Mouse (Mus musculus): Measurements from ENCODE around the gene Vegfd. TPM values are rescaled to one million over a fixed set of nuclear protein-coding genes. Genes with fewer than 3 reads are reported as not detected.

Gene Vegfd
- polyA plus RNA-seq, 1 experiment from 2014 or later, result 1.2 TPM

- no peak for ATAC-seq (ENCODE audit: insufficient read depth, low FRiP score, low TSS enrichment)
- Histone ChIP-seq H3K4me3 (ENCODE audit: low read depth, low read length) (no peak overlapping the region), H3K27me3 (ENCODE audit: control insufficient read depth, insufficient read depth, low read length) (no peaks in the 10 kb centered on the region), H3K27ac (ENCODE audit: low read depth, low read length) (no peak overlapping the region), H3K36me3 (ENCODE audit: control insufficient read depth, insufficient read depth, low read length) (no peaks in the 10 kb centered on the region), H3K4me1 (ENCODE audit: control insufficient read depth, insufficient read depth, low read length) (no peaks in the 10 kb centered on the region), H3K4me2 (ENCODE audit: low read depth) (no peak overlapping the region), H3K9ac (ENCODE audit: low read length) (no peak overlapping the region), H3K9me3 (ENCODE audit: control insufficient read depth, low read length) (no peaks in the 10 kb centered on the region)
- DNase-seq (ENCODE audit: low spot score), result no peak
- 58% methylated on average over 5 of the region's 5 CpGs for WGBS
Observed at GRCm38 (mm10) chrX:164374586-164374985, 1.4 kb downstream of the Vegfd start.

DNA sequence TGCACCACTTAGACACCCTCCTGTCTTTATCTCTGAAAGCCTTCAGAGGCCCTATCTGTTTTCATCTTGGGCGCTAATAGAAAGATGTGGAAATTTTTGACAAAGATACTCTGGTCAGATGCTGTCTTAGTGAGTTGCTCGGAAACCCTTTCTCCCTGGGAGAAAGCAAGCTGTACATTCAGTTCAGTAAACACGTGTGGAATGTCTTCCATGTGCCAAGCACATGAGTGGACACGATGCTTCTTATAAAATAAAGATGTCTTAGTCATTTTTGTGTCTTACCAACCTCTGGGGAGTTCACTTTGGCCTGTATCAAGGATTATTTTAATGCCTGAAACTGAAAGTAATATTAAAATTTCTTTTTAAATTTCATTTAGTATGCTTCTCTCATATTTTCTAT, 6.5 kb downstream of the Vegfd start:
- Histone ChIP-seq H3K27ac (ENCODE audit: low read depth, low read length) (no peak overlapping the region), H3K9ac (ENCODE audit: low read length) (no peak overlapping the region), H3K9me3 (ENCODE audit: control insufficient read depth, low read length) (no peaks in the 10 kb centered on the region), H3K4me2 (ENCODE audit: low read depth) (no peak overlapping the region), H3K27me3 (ENCODE audit: control insufficient read depth, insufficient read depth, low read length) (0 out of 2 replicates have a peak, but pooled peaks cover 2% of the 10 kb centered on the region), H3K36me3 (ENCODE audit: control insufficient read depth, insufficient read depth, low read length) (no peaks in the 10 kb centered on the region), H3K4me3 (ENCODE audit: low read depth, low read length) (no peak overlapping the region), H3K4me1 (ENCODE audit: control insufficient read depth, insufficient read depth, low read length) (no peaks in the 10 kb centered on the region)
- DNase-seq (ENCODE audit: low spot score) (no peak), ATAC-seq (ENCODE audit: insufficient read depth, low FRiP score, low TSS enrichment) (no peak)
- 92% methylated on average over 4 of the region's 4 CpGs for WGBS

DNA sequence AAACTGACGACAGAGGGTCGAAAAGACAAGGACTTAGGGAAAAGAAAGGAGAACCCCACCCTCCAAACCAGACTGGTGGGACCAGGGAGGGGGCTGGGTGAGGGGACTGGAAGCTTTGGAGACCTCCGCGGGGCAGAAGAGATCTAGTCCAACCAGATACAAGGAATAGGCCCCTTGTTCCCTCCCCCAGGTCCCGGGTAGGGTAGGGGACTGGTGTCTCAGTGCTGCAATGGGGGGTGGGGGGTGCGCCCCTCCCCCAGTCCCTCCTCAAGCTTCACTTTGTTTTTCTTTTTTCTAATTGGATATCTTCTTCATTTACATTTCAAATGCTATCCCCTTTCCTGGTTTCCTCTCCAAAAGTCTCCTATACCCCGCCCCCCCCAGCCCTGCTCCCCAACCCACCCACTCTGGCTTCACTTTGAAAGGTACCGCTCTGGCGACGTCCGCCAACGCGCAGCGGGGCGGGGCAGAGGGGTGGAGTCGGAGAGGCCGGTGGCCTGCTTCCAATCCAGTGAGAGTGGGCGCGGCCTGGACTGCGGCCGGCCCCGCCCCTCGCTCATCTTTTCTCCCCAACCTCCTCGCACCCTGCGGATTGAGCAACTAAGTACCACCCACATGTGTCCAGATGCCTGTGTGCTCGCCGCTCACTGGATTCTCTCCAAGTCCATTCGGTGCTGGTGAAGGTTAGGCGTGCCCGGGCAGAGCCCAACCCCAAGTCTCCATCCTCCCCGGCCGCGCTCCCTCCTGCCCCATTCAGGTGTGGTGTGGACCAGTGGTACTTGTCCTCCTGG, 8.6 kb downstream of the Vegfd start:
- no peak overlapping the region for H3K27ac ChIP-seq (ENCODE audit: low read depth, low read length)
- peak overlapping the region; percentile 53 for H3K4me2 ChIP-seq (ENCODE audit: low read depth)

GRCm38 (mm10) chrX:164394091-164394490, 20.9 kb downstream of the Vegfd start:
- no peak overlapping the region for H3K4me3 ChIP-seq (ENCODE audit: low read depth, low read length)
- H3K9me3 ChIP-seq (ENCODE audit: control insufficient read depth, low read length), result no peaks in the 10 kb centered on the region
- no peak for DNase-seq (ENCODE audit: low spot score)
- no peak overlapping the region for H3K27ac ChIP-seq (ENCODE audit: low read depth, low read length)
- H3K36me3 ChIP-seq (ENCODE audit: control insufficient read depth, insufficient read depth, low read length), result no peaks in the 10 kb centered on the region
- H3K4me2 ChIP-seq (ENCODE audit: low read depth), result no peak overlapping the region
- H3K27me3 ChIP-seq (ENCODE audit: control insufficient read depth, insufficient read depth, low read length), result no peaks in the 10 kb centered on the region
- H3K4me1 ChIP-seq (ENCODE audit: control insufficient read depth, insufficient read depth, low read length), result no peaks in the 10 kb centered on the region
- no peak for ATAC-seq (ENCODE audit: insufficient read depth, low FRiP score, low TSS enrichment)
- H3K9ac ChIP-seq (ENCODE audit: low read length), result no peak overlapping the region
- WGBS, result 84% methylated on average over 4 of the region's 4 CpGs

More for the DNA sequence above, 8.6 kb downstream of the Vegfd start:
- Histone ChIP-seq H3K9me3 (ENCODE audit: control insufficient read depth, low read length) (no peaks in the 10 kb centered on the region), H3K4me1 (ENCODE audit: control insufficient read depth, insufficient read depth, low read length) (no peaks in the 10 kb centered on the region), H3K9ac (ENCODE audit: low read length) (no peak overlapping the region), H3K4me3 (ENCODE audit: low read depth, low read length) (peak overlapping the region; percentile 29), H3K36me3 (ENCODE audit: control insufficient read depth, insufficient read depth, low read length) (no peaks in the 10 kb centered on the region), H3K27me3 (ENCODE audit: control insufficient read depth, insufficient read depth, low read length) (0 out of 2 replicates have a peak, but pooled peaks cover 2% of the 10 kb centered on the region)
- ATAC-seq (ENCODE audit: insufficient read depth, low FRiP score, low TSS enrichment) (peak; percentile 99), DNase-seq (ENCODE audit: low spot score) (peak; percentile 86)
- WGBS, result 19% methylated on average over 30 of the region's 33 CpGs

GRCm38 (mm10) chrX:164398456-164398855, 25.3 kb downstream of the Vegfd start:
- Histone ChIP-seq H3K9me3 (ENCODE audit: control insufficient read depth, low read length) (no peaks in the 10 kb centered on the region), H3K4me2 (ENCODE audit: low read depth) (no peak overlapping the region), H3K27me3 (ENCODE audit: control insufficient read depth, insufficient read depth, low read length) (no peaks in the 10 kb centered on the region), H3K9ac (ENCODE audit: low read length) (no peak overlapping the region), H3K36me3 (ENCODE audit: control insufficient read depth, insufficient read depth, low read length) (no peaks in the 10 kb centered on the region), H3K27ac (ENCODE audit: low read depth, low read length) (no peak overlapping the region), H3K4me1 (ENCODE audit: control insufficient read depth, insufficient read depth, low read length) (no peaks in the 10 kb centered on the region), H3K4me3 (ENCODE audit: low read depth, low read length) (no peak overlapping the region)
- no peak for ATAC-seq (ENCODE audit: insufficient read depth, low FRiP score, low TSS enrichment)
- DNase-seq (ENCODE audit: low spot score), result no peak
- WGBS, result 69% methylated on average over 3 of the region's 3 CpGs

DNA sequence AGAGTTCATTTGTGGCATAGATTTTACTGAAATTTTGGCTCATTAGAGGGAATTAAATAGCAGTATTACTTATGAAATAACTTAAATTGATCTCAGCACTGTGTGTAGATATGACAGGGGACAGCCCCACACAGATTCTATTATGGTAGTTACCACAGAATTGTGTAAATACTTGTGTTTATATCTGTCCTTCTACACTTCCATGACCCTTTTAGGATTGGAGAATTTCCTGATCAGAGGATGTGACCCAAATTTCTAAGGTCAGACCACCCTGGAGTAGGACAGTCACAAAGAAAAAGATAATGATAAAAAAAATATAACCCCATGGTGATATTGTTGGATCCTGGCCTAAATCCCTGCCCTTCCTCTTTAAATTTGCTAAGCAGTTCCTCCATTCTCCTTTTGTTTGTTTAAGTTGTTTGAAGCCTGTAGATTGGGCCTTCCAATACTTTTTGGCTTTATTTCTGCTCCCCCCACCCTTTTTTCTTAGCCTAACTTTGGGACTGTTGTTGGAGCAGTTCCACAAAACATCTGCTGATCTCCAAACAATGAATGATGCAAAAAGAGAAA, 32.0 kb downstream of the Vegfd start:
- no peak overlapping the region for H3K4me2 ChIP-seq (ENCODE audit: low read depth)
- H3K9ac ChIP-seq (ENCODE audit: low read length), result no peak overlapping the region
- ATAC-seq (ENCODE audit: insufficient read depth, low FRiP score, low TSS enrichment) (no peak), DNase-seq (ENCODE audit: low spot score) (no peak)
- no peaks in the 10 kb centered on the region for H3K4me1 ChIP-seq (ENCODE audit: control insufficient read depth, insufficient read depth, low read length)
- no peaks in the 10 kb centered on the region for H3K27me3 ChIP-seq (ENCODE audit: control insufficient read depth, insufficient read depth, low read length)
- no peaks in the 10 kb centered on the region for H3K36me3 ChIP-seq (ENCODE audit: control insufficient read depth, insufficient read depth, low read length)
- no peaks in the 10 kb centered on the region for H3K9me3 ChIP-seq (ENCODE audit: control insufficient read depth, low read length)
- no peak overlapping the region for H3K4me3 ChIP-seq (ENCODE audit: low read depth, low read length)
- no peak overlapping the region for H3K27ac ChIP-seq (ENCODE audit: low read depth, low read length)

DNA sequence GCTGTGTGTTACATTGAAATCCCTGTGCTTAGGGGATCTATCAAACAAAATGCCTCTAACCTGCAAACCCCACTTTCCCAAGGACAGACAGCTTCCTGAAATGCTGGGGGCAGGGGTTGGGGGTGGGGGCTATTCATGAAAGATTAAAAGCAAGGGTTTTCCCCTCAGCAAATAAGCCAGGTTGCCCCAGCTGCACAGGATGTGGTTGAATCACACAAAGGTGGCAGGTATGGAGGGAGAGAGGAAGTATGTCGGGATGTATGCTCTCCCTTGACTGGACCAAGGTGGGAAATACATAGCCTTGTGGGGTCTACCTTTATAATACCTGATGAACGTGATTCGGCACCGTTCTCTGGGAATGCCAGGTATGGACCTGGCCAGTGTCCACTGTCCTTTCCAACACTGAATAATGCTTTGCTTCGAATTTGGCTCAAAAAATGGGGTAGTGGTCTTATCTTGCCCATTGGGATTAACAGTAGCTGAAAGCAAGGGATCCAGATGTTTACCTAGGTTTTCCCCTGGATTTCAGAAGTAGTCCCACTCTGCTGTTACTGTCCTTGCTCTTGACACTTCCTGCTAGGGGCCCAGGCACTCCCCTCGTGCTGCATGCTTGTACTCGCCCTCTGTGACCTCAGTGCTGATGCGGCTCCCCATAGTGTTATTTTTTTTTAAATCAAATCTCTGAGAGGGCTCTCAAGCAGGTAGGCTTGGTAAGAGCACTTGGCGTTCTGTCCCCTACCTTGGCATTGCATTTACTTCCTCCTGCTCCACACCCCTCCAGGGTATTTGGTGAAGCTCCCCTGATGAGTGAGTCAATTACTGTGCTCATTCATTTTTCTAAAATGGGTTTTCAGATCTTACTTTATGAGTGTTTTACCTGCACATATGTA, 33.2 kb downstream of the Vegfd start:
- DNase-seq (ENCODE audit: low spot score), result no peak
- no peak overlapping the region for H3K4me2 ChIP-seq (ENCODE audit: low read depth)
- no peak for ATAC-seq (ENCODE audit: insufficient read depth, low FRiP score, low TSS enrichment)
- no peak overlapping the region for H3K9ac ChIP-seq (ENCODE audit: low read length)
- WGBS, result 79% methylated on average over 9 of the region's 9 CpGs
- H3K27ac ChIP-seq (ENCODE audit: low read depth, low read length), result no peak overlapping the region
- no peaks in the 10 kb centered on the region for H3K27me3 ChIP-seq (ENCODE audit: control insufficient read depth, insufficient read depth, low read length)
- H3K9me3 ChIP-seq (ENCODE audit: control insufficient read depth, low read length), result no peaks in the 10 kb centered on the region
- H3K4me1 ChIP-seq (ENCODE audit: control insufficient read depth, insufficient read depth, low read length), result no peaks in the 10 kb centered on the region
- H3K36me3 ChIP-seq (ENCODE audit: control insufficient read depth, insufficient read depth, low read length), result no peaks in the 10 kb centered on the region
- no peak overlapping the region for H3K4me3 ChIP-seq (ENCODE audit: low read depth, low read length)

- Histone ChIP-seq H3K4me2 (ENCODE audit: low read depth) (no peak overlapping the region), H3K9me3 (ENCODE audit: control insufficient read depth, low read length) (no peaks in the 10 kb centered on the region), H3K36me3 (ENCODE audit: control insufficient read depth, insufficient read depth, low read length) (no peaks in the 10 kb centered on the region), H3K9ac (ENCODE audit: low read length) (no peak overlapping the region), H3K4me1 (ENCODE audit: control insufficient read depth, insufficient read depth, low read length) (no peaks in the 10 kb centered on the region), H3K27me3 (ENCODE audit: control insufficient read depth, insufficient read depth, low read length) (no peaks in the 10 kb centered on the region), H3K4me3 (ENCODE audit: low read depth, low read length) (no peak overlapping the region), H3K27ac (ENCODE audit: low read depth, low read length) (no peak overlapping the region)
- ATAC-seq (ENCODE audit: insufficient read depth, low FRiP score, low TSS enrichment) (no peak), DNase-seq (ENCODE audit: low spot score) (no peak)
- WGBS, result 77% methylated on average over 3 of the region's 3 CpGs
Observed at GRCm38 (mm10) chrX:164408301-164408927, 35.2 kb downstream of the Vegfd start.

Measured in neural tube, embryonic 11.5 days (tissue).